Mouse (Mus musculus): ENCODE measurements around the gene Glis2.

DNA sequence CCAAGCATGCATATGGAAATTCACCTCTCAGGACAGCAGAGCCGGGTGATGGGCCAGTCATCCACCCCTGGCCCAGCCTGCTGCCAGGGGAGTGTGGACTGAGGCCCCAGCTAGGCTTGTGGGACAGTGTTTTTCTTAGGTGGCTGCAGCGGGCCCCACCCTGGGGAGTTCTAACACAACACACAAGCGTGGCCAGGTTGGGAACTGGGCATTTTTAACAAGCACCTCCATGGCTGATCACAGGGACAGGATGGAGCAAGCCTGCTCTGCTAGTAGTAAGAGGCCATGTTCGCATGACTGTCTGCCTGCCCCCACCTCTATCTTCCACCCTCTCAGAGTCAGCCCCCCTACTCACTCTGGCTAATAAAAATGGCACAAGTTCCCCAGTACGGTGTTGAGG, 3.5 kb downstream of the Glis2 start:
- TF ChIP-seq CTCF (IDR thresholded peaks at IDR 0.05; ENCODE audit: control insufficient read depth, insufficient read depth, insufficient read length) (no peak), MAX (IDR thresholded peaks at IDR 0.05) (no peak), MYOG (IDR thresholded peaks at IDR 0.05; ENCODE audit: control insufficient read depth, extremely low read depth, insufficient read length) (no peak)

Measured in C2C12 (cell line).